Mouse (Mus musculus): Measurements from ENCODE around the gene Ephb6. TPM values are rescaled to one million over a fixed set of nuclear protein-coding genes. Genes with fewer than 3 reads are reported as not detected.
A peak's percentile ranks its signal among the peaks of the same experiment; 100 is the strongest.
"Not testable (repeated sequence)": the region's sequence is repeated elsewhere in the genome, so short reads cannot be mapped to it uniquely, and the experiment has no call there.

The Ephb6 gene
- polyA plus RNA-seq (2012; rRNA removed) = 76.3 and 108 TPM in 2 replicates

DNA sequence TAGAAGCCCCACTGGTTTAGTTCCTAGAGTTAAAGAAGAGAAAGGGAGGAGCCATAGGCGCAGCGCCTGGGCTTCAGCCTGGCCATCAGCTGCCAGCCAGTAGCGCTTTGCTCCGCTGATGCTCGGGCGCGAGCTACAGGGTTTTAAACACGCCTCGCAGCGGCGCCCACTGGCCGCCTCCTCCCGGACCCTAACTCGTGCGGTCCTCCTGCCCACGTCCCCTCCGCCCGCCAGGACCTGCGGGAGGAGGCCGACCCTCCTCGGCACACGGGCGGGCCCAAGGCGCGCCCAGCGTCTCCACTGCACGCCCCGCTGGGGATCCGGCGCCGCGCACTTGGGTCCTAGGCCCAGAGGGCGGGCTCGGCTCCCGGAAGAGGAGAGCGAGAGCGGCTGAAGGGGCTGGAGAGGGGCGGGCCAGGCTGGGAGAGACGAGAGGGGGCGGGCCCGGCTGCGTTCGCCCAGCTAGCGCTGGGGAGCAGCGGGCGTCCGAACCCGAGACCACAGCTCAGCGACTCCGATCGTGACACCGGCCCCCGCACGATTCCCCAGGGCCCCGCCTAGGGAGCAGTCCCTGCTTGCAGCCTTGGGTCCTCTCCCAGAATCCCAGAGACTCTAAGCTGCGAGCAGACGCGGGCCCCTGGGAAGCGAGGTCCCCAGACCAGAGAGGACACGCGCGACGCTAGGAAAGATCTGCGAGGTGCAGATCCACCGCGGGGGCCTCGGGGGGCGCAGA is at the start of gene Ephb6:
Gene Ephb6 (plus strand): TSS at position 422 of the 733 bp plus-strand sequence.
- peak in 1 of 2 experiments; percentile 62 for DNase-seq (ENCODE audit: extremely low spot score in 1 of 2, low spot score in 1 of 2)

DNA sequence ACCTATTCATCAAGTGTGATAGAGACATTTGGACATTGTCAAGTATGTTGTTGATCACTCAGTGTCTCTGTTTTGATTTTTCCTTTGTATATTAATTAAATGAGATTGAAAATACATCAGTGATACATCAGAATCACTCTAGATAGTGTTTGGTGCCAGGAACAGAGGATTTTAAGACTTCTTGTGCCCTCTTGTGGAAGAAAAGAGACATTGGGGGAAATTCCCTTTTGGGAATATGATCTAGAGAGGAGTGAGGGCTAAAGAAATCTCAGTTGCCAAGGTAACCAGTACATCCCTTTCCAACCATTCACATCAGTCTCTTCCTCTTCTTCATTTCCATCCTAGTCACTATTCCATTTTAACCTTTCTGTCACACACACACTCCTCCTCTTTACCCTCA is 48.9 kb upstream of the Ephb6 start:
- DNase-seq (ENCODE audit: extremely low spot score in 1 of 2, low spot score in 1 of 2) = peak in 1 of 2 experiments; percentile 48

DNA sequence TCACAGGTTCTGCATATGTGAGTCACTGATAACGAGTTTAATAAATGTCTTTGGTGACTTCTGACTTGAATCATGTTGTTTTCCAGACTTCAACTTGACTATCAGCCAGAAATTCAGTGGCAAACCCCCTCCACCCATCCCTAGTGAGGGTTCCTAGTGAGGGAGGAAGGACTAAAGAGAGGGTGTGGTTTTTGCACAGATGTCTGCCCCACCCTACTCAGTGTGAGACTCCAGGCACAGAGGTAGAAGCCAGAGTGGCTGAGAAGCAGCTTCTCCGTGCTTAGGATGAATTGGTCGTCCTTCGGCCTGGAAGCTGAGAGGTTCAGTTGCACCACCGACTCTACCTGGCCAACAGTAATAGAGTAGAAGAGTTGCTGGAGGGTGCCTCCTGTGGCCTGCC is 47.8 kb upstream of the Ephb6 start:
- no peak for DNase-seq (ENCODE audit: extremely low spot score in 1 of 2, low spot score in 1 of 2)

DNA sequence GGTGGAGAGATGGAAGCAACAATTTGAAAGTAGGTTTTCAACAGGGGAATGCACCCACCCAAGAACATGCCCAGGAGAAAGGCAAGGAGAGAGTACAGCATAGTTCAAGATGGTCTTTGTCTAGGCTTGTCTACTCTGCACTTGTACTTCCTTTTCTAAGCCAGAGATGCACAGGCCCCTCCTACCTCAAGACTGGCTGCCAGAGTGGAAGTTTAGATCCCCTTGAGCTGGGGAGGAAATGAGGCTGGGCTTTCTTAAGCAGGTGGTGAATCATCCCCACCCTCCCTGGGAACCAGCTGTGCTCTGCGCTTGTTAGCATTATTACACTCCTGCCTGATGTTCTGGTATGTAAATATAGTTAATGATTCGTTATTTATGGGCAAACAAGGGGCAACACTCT is 47.0 kb upstream of the Ephb6 start:
- DNase-seq (ENCODE audit: extremely low spot score in 1 of 2, low spot score in 1 of 2) = no peak

DNA sequence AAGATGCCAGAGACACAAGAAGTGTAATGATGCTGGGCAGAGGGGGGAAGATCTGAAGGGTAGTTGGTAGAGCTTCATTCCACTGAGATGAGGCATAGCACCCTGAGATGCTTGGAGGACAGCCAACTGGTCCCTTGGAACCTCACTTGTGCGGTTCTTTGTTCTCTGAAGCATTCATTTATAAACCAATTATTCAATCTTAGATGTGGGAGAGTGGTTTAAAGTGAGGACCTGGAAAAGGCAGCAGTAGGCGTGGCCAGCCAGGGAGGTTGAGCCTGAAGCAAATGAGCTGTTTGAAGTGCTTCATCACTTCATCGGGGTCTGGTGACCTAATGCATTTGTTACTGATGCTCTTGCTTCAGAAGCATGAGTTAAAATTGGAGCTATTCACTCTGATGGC is 46.0 kb upstream of the Ephb6 start:
- no peak for DNase-seq (ENCODE audit: extremely low spot score in 1 of 2, low spot score in 1 of 2)

DNA sequence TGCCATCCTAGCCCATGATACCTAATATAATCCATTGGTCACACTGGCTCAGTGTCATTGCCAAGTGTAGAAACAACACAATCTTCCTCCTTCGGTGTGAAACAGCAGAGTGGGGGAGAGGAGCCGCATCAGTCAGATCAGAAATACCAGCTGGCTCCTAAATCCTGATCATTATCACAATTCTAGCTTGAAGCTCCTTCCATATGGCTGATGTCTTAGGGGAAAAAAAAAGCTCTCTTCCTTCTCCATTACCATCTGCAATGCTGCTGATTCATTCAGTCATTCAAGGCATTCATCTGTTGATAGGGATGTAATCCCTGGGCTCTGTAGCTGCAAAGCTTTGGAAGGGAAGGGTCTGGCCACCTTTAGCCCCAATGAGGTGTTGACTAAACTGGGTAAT is 45.0 kb upstream of the Ephb6 start:
- peak in 1 of 2 experiments; percentile 67 for DNase-seq (ENCODE audit: extremely low spot score in 1 of 2, low spot score in 1 of 2)

DNA sequence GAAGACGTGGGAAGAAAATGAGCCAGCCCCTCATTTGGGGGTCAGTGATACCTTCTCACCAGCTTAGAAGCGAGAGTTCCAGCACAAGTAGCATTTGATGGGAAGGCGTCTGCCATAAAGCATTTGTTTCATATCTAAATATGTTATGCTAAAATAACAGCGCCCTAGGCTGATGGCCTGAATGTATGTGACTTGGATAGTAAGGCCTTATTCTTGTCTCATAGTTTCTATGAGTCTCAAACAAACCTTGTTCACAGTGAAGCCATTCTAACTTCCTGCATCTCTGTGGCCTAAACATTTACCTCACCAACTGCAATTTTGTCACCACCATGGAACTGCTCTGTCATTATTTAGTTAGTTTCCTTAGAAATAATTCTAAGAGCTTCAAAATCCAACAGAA is 42.7 kb upstream of the Ephb6 start:
- no peak for DNase-seq (ENCODE audit: extremely low spot score in 1 of 2, low spot score in 1 of 2)

DNA sequence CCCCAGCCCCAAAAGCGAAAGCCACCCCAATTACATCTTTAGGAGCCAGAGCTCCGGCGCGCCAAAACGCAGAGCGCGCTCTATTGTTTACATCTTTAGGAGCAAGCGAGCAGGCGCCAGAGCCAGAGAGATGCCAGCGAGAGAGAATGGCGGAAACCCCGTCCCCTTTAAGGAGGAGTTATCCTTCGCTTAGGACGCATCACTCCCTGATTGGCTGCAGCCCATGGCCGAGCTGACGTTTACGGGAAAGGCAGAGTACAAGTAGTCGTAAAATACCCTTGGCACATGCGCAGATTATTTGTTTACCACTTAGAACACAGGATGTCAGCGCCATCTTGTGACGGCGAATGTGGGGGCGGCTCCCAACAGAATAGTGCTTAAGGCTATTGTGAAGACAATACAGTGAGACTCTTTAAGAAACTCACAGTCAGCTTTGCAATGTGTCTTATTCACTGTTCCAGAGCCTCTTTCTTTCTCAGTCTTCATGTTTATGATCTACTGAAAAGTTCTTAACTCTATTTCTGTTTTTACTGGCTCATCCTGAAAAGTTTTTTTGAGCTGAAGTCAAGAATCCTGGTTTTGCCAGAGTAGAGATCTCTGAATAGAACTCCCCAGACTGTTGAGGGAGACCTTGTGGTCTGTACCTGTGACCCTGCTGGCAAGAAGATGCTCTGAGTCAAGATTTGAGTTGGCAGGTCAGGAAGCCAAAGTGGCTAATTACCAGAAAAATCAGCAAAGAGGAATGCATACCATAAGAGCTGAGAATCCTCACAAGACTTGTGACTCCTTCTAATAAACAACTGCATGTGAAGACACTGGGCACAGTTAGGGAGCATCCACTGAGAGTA is 42.0 kb upstream of the Ephb6 start:
- DNase-seq (ENCODE audit: extremely low spot score in 1 of 2, low spot score in 1 of 2) = not testable (repeated sequence)

DNA sequence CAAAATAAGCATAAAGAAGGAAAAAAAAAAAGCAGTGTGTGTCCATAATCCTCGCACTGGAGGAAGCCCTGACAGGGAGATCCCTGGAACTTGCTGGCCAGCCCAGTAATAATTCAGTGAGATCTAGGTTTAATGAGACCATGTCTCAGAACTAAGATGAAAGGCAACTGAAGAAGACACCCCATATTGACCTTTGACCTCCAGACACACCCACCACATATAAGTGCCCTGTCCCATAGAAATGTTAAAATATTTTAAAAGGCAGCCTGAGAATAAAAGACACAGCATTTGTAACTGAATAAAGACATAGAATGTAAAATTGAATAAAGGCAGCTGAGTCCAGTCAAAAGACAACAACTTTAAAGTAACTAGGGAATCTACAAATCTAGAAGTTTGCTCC is 40.0 kb upstream of the Ephb6 start:
- DNase-seq (ENCODE audit: extremely low spot score in 1 of 2, low spot score in 1 of 2) = no peak

DNA sequence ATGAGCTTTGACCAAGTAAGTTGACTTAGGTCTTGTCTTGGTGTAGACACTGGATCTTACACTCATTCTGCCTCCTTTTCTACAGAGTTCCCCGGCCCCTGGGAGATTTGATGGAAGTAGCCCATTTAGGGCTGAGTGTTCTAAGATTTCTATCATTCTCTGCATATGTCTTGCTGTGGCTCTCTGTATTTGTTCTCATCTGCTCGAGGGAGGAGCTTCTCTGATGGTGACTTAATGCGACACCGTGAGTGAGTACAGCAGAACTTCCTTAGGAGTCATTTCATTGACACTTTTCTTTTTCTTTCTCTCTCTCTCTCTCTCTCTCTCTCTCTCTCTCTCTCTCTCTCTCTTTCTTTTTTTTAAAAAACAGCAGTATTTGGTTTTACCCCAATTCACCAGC is 38.3 kb upstream of the Ephb6 start:
- no peak for DNase-seq (ENCODE audit: extremely low spot score in 1 of 2, low spot score in 1 of 2)

DNA sequence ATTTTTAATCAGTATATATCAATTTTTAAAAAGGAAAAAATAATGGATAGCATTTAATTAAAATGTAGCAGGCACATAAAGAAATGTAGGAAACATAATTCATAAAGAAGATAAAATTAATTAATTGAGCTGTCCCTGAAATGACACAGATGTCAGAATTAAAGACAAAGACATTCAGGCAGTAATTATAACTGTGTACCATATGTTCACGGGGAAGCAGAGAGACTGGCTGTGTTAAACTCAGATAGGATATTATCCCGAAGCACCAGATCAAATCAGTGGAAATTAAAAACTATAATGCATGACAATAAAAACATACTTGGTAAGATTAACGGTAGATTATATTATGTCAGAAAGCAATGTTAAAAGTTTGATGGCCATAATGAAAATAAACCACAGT is 36.2 kb upstream of the Ephb6 start:
- DNase-seq (ENCODE audit: extremely low spot score in 1 of 2, low spot score in 1 of 2) = no peak

DNA sequence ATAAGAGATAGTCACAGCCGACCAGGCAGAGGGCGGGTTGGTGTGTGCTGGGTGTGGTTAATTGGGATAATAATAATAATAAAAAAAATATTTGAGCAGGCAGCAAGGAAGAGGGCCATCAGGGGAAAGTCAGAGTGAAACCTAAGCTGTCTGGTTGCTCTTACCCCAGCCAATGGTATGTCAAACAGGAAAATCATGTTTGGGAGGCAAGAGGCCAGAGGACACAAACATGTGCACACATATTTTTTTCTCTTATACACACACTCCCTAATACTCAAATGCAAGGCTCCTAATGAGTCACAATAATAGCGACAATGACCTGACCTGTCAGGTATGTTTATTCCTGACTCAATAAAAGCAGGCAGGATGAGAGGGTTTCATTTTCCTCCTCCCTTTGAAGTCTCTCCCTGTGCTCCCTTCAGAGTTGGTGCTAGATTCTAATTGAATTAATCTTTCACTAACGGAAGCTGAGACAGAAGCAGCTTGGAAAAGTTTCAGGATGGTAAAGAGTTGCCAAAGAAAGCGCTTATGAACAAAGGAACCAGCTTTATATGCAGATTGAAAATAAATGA is 28.7 kb upstream of the Ephb6 start:
- no peak for DNase-seq (ENCODE audit: extremely low spot score in 1 of 2, low spot score in 1 of 2)

DNA sequence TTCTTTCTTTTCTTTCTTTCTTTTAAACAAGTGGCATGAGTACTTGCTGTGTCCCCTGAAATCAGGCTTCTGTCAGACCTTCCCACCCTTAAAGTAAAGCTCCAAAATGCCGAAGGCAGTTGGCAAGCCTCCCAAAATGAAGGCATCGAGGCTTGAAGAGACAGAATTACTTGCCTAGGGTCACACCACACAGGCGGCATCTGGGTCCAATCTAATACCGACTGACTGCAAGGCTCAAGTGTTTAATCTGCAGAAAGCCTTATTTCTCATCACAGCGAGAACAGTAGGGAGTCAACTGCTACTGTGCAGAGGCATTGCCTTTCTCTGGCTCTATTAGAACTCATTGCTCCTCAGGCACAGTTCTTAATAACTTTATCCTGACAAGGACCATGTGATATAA is 28.0 kb upstream of the Ephb6 start:
- DNase-seq (ENCODE audit: extremely low spot score in 1 of 2, low spot score in 1 of 2) = no peak

DNA sequence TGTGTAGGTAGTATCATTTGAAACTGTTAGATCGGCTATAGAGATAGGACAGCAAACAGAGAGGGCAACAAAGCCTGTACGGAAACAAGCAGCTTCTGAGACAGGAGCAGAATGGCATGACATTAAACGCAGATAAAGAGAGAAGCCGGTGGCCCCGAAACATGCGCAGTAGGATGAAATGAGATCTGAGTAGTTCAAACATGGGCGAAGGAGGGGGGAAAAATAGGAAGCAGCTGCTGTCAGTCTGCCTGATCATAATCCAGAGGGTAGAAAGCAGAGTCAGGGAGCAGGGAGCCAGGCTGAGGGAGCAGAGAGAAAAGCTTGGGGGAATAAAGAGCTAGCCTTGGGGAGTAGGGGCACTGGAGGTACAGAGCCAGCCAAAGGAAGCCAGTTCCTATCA is 24.0 kb upstream of the Ephb6 start:
- no peak for DNase-seq (ENCODE audit: extremely low spot score in 1 of 2, low spot score in 1 of 2)

DNA sequence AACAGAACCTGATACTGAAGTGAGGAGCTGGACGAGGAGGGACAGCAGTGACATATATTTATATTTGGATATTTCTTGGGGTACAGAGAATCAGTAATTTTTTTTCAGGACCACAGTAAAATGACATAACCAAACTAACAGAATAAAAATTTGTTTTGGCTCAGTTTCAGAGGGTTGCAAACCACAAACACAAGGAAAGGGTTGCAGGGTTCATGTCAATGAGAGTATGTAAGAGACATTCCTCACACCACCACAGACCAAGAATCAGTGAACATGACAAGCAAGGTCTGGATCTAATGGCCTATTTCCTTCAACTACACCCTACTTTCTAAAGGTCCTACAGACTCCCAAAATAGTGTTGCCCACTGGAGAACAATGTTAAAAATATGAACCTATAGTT is 23.1 kb upstream of the Ephb6 start:
- DNase-seq (ENCODE audit: extremely low spot score in 1 of 2, low spot score in 1 of 2) = no peak

DNA sequence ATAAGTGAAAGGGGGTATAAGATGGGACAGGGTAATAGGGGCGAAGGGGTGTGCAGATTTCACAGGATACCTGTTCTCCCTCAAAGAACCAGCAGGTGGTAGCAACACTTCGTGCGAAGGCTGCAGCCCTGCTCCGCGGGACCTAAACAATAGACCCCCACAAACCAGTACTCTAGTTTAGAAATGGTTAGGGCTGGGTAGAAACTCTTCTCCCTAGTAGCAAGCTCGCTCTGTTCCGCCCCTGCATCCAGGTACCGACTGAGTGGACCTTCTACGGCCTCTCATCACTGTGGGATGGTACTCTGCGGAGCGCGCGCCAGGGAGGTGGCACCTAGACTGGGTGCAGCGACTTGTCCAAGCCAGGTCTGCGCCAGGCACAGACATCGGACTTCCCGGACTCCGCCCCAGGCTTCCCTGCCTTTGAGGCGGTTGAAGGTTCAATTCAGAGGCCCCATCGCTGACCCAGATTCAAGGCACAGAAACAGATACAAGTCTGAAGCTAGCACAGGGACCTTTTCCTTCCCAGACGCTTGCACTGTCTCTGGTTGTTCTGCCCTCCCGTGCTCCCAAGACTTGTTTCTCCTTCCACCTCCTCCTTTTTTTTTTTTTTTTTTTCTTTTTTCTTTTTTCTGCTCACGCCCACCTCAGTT is 756 bp upstream of the Ephb6 start:
- peak in 1 of 2 experiments; percentile 73 for DNase-seq (ENCODE audit: extremely low spot score in 1 of 2, low spot score in 1 of 2)

DNA sequence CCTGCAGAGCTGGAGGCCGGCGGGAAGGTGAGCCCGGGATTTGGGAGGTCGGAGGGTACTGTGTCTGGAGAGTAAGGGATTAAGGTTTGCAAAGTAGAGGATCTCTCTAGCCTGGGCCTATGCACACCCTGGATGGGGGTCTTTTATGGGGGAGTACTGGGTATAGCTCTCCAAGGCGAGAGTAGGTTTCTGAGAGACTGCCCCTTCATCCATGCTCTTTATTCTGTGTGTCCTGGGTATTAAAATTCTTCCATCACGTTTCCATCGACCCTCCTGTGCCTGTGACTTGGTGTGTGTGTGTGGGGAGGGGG is 467 bp downstream of the Ephb6 start:
- no peak for DNase-seq (ENCODE audit: extremely low spot score in 1 of 2, low spot score in 1 of 2)

DNA sequence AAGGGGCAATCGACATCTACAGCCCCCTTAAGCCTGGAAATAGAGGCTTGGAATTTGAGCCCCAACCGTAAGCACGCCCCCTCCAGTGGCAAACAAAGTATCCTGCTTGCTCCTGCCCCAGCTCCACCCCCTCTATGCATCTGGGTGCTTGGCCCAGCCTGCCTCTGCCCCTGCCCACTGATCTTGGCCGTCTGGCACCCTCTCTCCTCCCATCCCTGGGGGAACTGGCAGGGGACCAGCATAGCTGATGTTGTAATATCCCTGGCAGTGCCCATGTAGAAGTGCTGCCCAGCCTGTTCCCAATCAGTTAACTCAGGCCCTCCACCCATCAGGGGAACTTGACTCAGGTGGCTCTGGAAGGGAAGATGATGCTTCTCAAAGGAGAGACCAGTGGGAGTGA is 932 bp downstream of the Ephb6 start:
- DNase-seq (ENCODE audit: extremely low spot score in 1 of 2, low spot score in 1 of 2) = peak in 1 of 2 experiments; percentile 79

DNA sequence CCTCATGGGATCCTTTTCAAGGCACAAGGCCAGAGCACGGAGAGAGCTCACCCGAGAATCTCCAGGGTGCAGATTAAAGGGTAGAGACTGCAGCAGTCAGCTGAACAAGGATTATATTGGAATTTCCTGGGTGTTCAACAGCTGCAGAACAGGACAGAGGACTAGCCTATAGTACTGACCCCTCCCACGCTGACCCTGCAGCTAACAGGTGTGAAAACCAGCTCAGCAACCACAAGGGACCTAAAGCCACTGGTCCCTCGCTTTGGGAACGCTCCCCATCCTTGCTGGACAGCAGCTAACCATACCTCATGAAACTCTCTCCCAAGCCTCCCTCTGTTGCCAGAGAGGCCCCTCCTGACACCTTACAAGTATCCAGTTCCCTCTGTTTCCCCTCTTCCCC is 2.4 kb downstream of the Ephb6 start:
- no peak for DNase-seq (ENCODE audit: extremely low spot score in 1 of 2, low spot score in 1 of 2)

DNA sequence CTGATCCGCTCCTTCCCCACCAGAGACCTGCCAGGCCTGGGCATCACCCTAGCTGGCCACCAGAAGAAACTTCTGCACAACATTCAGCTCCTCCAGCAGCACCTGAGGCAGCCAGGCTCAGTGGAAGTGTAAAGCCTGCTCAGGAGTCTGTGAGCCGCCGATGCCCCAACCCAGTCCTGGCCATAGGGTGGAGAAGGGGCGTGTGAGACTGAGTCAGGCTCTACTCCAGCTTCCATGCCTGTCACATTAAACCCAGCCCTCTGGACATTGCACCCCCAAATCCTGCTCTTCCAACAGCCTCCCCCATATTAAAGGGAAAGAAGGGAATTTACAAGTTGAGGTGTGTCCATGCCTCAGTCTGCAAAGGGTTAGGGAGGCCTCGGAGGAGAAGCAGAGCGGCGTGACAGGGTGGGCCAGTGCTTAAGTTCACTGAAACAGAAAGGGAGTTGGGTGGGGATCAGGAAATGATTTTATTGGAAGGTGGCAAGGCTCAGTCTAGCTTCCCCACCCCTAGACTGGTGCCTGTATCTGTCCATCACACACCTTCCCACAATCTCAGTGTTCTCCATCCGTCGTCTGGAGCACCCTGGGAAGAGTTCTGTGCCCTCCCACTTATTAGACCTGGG is 15.0 kb downstream of the Ephb6 start:
- no peak for DNase-seq (ENCODE audit: extremely low spot score in 1 of 2, low spot score in 1 of 2)
